ENCODE assay signal across 14 mouse cellular contexts in the genomic region with DNA sequence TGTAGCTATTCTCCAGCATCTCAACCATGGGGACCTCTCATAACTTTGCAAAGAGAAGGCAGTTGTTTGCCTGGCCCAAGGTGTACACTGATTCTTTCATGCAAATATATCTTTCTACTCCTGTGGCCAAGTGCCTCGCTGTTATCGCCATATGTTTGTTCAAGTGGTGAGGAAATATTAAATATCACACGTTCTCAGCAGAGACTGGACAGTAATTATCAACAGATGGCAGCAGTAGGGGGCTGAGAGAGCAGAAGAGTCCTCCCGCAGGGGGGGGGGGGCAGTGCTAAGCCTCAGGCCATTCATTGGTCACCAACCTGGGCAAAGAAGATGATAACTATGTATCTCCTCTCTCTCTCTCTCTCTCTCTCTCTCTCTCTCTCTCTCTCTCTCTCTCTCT.
DNase-seq lines count a peak whose midpoint lies in the region; ATAC-seq and TF ChIP-seq lines count a peak whose summit lies in the region.
"Had no signal": no experiment of that assay in that cellular context is flagged by ENCODE, and none has a peak within 500 bp of the region (broad histone marks: within the 10 kb centered on the region; RNA-seq: fewer than 3 reads in every experiment).

No protein-coding gene starts in this region.

- H3K4me1 ChIP-seq in midbrain, postnatal 0 days (ENCODE audit: insufficient read depth, low read length), result no peaks in the 10 kb centered on the region
- no peaks in the 10 kb centered on the region for H3K4me1 ChIP-seq in midbrain, embryonic 14.5 days (ENCODE audit: control insufficient read depth, insufficient read depth, low read length)
- no peaks in the 10 kb centered on the region for H3K4me1 ChIP-seq in hindbrain, postnatal 0 days (ENCODE audit: insufficient read depth, low read length)
- H3K4me1 ChIP-seq: midbrain, embryonic 15.5 days had no signal

- H3K27me3 ChIP-seq in midbrain, postnatal 0 days (ENCODE audit: insufficient read depth, low read length), result no peaks in the 10 kb centered on the region
- H3K27me3 ChIP-seq in midbrain, embryonic 14.5 days (ENCODE audit: control insufficient read depth, insufficient read depth, low read length), result no peaks in the 10 kb centered on the region
- no peaks in the 10 kb centered on the region for H3K27me3 ChIP-seq in hindbrain, postnatal 0 days (ENCODE audit: insufficient read depth, low read length)
- H3K27me3 ChIP-seq: midbrain, embryonic 15.5 days had no signal

- TF ChIP-seq CTCF in midbrain, postnatal 0 days (IDR thresholded peaks at IDR 0.05), result no peak
- TF ChIP-seq CTCF in hindbrain, postnatal 0 days (IDR thresholded peaks at IDR 0.05; ENCODE audit: low read depth), result no peak

- H3K4me3 ChIP-seq in midbrain, postnatal 0 days (ENCODE audit: low read depth, low read length), result no peak overlapping the region
- H3K4me3 ChIP-seq in midbrain, embryonic 14.5 days (replicated peaks; ENCODE audit: low read depth, low read length), result no peak overlapping the region
- H3K4me3 ChIP-seq in hindbrain, postnatal 0 days (ENCODE audit: low read length), result no peak overlapping the region
- H3K4me3 ChIP-seq: gastrocnemius, adult 2 months; left cerebral cortex, adult 2 months; midbrain, embryonic 15.5 days had no signal

- H3K27ac ChIP-seq in midbrain, postnatal 0 days (ENCODE audit: low read depth, low read length), result no peak overlapping the region
- no peak overlapping the region for H3K27ac ChIP-seq in midbrain, embryonic 14.5 days (replicated peaks; ENCODE audit: low read depth, low read length)
- no peak overlapping the region for H3K27ac ChIP-seq in hindbrain, postnatal 0 days
- H3K27ac ChIP-seq: gastrocnemius, adult 2 months; left cerebral cortex, adult 2 months; liver, embryonic 14.5 days; midbrain, embryonic 15.5 days had no signal

- no peak overlapping the region for H3K4me2 ChIP-seq in midbrain, postnatal 0 days (ENCODE audit: low read depth, low read length, poor library complexity, severe bottlenecking)
- no peak overlapping the region for H3K4me2 ChIP-seq in midbrain, embryonic 14.5 days (ENCODE audit: low read length)
- no peak overlapping the region for H3K4me2 ChIP-seq in hindbrain, postnatal 0 days (ENCODE audit: low read depth, low read length)
- H3K4me2 ChIP-seq: heart, embryonic 11.5 days; midbrain, embryonic 15.5 days had no signal

- H3K9ac ChIP-seq in midbrain, postnatal 0 days (replicated peaks; ENCODE audit: low read length, poor library complexity, severe bottlenecking), result no peak overlapping the region
- H3K9ac ChIP-seq in midbrain, embryonic 14.5 days (replicated peaks; ENCODE audit: low read length), result no peak overlapping the region
- no peak overlapping the region for H3K9ac ChIP-seq in hindbrain, postnatal 0 days (replicated peaks; ENCODE audit: low read length)
- H3K9ac ChIP-seq: liver, embryonic 14.5 days; midbrain, embryonic 15.5 days had no signal

- DNase-seq in midbrain, postnatal 0 days (ENCODE audit: low spot score), result peak; percentile 66
- no peak for DNase-seq in midbrain, embryonic 14.5 days
- peak; percentile 81 to 90 for DNase-seq in cerebellum, postnatal 25 days
- peak; percentile 64 for DNase-seq in hindbrain, postnatal 0 days (ENCODE audit: low spot score)
- DNase-seq in adrenal gland, postnatal 36 days, result no peak
- no peak for DNase-seq in frontal cortex, postnatal 36 days (ENCODE audit: low spot score in 2 of 2)
- DNase-seq in gastrocnemius, postnatal 4 days (ENCODE audit: low spot score in 2 of 2), result no peak
- DNase-seq: gastrocnemius, adult 2 months; kidney, adult 8-10 months; right cerebral cortex, postnatal 14 days had no signal

- H3K36me3 ChIP-seq in midbrain, postnatal 0 days (ENCODE audit: insufficient read depth, low read length), result no peaks in the 10 kb centered on the region
- no peaks in the 10 kb centered on the region for H3K36me3 ChIP-seq in midbrain, embryonic 14.5 days (ENCODE audit: control insufficient read depth, insufficient read depth, low read length)
- H3K36me3 ChIP-seq in hindbrain, postnatal 0 days (ENCODE audit: insufficient read depth, low read length), result no peaks in the 10 kb centered on the region
- H3K36me3 ChIP-seq: midbrain, embryonic 15.5 days had no signal

- 67% methylated on average over 4 of the region's 4 CpGs for WGBS in midbrain, postnatal 0 days
- WGBS in midbrain, embryonic 14.5 days, result 63% methylated on average over 4 of the region's 4 CpGs
- 53% methylated on average over 4 of the region's 4 CpGs for WGBS in hindbrain, postnatal 0 days

- ATAC-seq in midbrain, postnatal 0 days (ENCODE audit: low FRiP score), result no peak
- no peak for ATAC-seq in midbrain, embryonic 14.5 days (ENCODE audit: low FRiP score, low TSS enrichment)
- peak; percentile 78 for ATAC-seq in hindbrain, postnatal 0 days
- ATAC-seq: midbrain, embryonic 15.5 days had no signal

- H3K9me3 ChIP-seq in midbrain, postnatal 0 days (ENCODE audit: low read length), result no peaks in the 10 kb centered on the region
- no peaks in the 10 kb centered on the region for H3K9me3 ChIP-seq in midbrain, embryonic 14.5 days (ENCODE audit: control insufficient read depth, low read length)
- H3K9me3 ChIP-seq in hindbrain, postnatal 0 days (ENCODE audit: low read length), result no peaks in the 10 kb centered on the region
- H3K9me3 ChIP-seq: midbrain, embryonic 15.5 days had no signal

Comparison
In these comparisons a context has a peak if more than half of its experiments do, and no peak if none do; other contexts are left out.
1. DNase-seq: peak in midbrain, postnatal 0 days (single experiment), cerebellum, postnatal 25 days (2 of 2) and hindbrain, postnatal 0 days (single experiment); none in midbrain, embryonic 14.5 days (single experiment), adrenal gland, postnatal 36 days (0 of 2), frontal cortex, postnatal 36 days (0 of 2) and gastrocnemius, postnatal 4 days (0 of 2).